In genomic region chr1:66671475-66671874, GRCm38 (mm10) we compare ENCODE assay signal across 16 mouse cellular contexts.
"Had no signal": no experiment of that assay in that cellular context is flagged by ENCODE, and none has a peak within 500 bp of the region (broad histone marks: within the 10 kb centered on the region; RNA-seq: fewer than 3 reads in every experiment).

No protein-coding gene starts in this region.

- H3K9ac ChIP-seq: neural tube, embryonic 13.5 days; neural tube, embryonic 15.5 days; stomach, embryonic 15.5 days had no signal

- H3K4me2 ChIP-seq: neural tube, embryonic 13.5 days; neural tube, embryonic 15.5 days; stomach, embryonic 15.5 days had no signal

- H3K9me3 ChIP-seq: neural tube, embryonic 13.5 days; neural tube, embryonic 15.5 days; stomach, embryonic 15.5 days had no signal

- H3K4me3 ChIP-seq: neural tube, embryonic 13.5 days; neural tube, embryonic 15.5 days; stomach, embryonic 15.5 days had no signal

- DNase-seq: retina, postnatal 1 day; right cerebral cortex, adult 18-20 months; right cerebral cortex, postnatal 14 days; right cerebral cortex, postnatal 25 days; right cerebral cortex, postnatal 4 days; spleen, adult 18-20 months; thymus, adult 18-20 months; thymus, adult 2 months; thymus, postnatal 14 days; thymus, postnatal 25 days; thymus, postnatal 36 days; thymus, postnatal 4 days had no signal

- H3K27ac ChIP-seq: neural tube, embryonic 13.5 days; neural tube, embryonic 15.5 days; stomach, embryonic 15.5 days; stomach, postnatal 0 days had no signal

- H3K36me3 ChIP-seq: neural tube, embryonic 13.5 days; neural tube, embryonic 15.5 days; stomach, embryonic 15.5 days had no signal

- H3K27me3 ChIP-seq: neural tube, embryonic 13.5 days; neural tube, embryonic 15.5 days; stomach, embryonic 15.5 days had no signal

- H3K4me1 ChIP-seq: neural tube, embryonic 13.5 days; neural tube, embryonic 15.5 days; stomach, embryonic 15.5 days had no signal
